Comparison of ENCODE assay signal across 18 mouse cellular contexts in the genomic region with DNA sequence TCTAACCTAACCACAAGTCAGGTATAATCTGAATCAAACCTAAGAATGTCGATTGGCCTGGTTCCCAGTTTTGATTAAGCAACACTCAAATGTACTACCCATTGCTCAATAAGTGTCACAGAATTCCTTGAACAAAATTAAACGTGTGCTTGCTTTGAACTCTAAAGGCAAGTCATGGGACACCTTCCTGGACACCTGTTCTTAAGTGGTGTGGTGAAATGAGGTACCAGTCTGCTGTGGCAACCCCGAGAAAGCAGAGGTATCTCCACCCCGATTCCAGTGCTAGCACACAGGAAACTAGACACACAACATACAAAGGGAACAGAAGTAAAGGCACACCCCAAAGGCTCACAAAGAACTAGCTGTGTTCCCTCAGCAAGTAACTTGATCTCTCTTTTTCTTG. TPM values are rescaled to one million over a fixed set of nuclear protein-coding genes. Genes with fewer than 3 reads are reported as not detected.
DNase-seq lines count a peak whose midpoint lies in the region; ATAC-seq and TF ChIP-seq lines count a peak whose summit lies in the region.
"Had no signal": no experiment of that assay in that cellular context is flagged by ENCODE, and none has a peak within 500 bp of the region (broad histone marks: within the 10 kb centered on the region; RNA-seq: fewer than 3 reads in every experiment).

No protein-coding gene starts in this region.

- no peak overlapping the region for H3K9ac ChIP-seq in intestine, postnatal 0 days (ENCODE audit: low read depth, low read length)
- H3K9ac ChIP-seq: forebrain, embryonic 13.5 days; heart, embryonic 13.5 days; hindbrain, embryonic 14.5 days; kidney, embryonic 15.5 days; limb, embryonic 12.5 days had no signal

- H3K36me3 ChIP-seq in kidney, adult 2 months (ENCODE audit: control insufficient read depth, insufficient read depth, low read length): no peaks in the 10 kb centered on the region
- H3K36me3 ChIP-seq in intestine, postnatal 0 days (ENCODE audit: control insufficient read depth, insufficient read depth): no peaks in the 10 kb centered on the region
- H3K36me3 ChIP-seq: heart, embryonic 13.5 days; kidney, embryonic 15.5 days; limb, embryonic 12.5 days had no signal

- H3K4me1 ChIP-seq in kidney, adult 2 months (ENCODE audit: control insufficient read depth, insufficient read depth, low read length): no peaks in the 10 kb centered on the region
- H3K4me1 ChIP-seq in intestine, postnatal 0 days (replicated peaks; ENCODE audit: control insufficient read depth, insufficient read depth, low read length): no peaks in the 10 kb centered on the region
- H3K4me1 ChIP-seq: forebrain, embryonic 13.5 days; kidney, embryonic 15.5 days had no signal

- no peak overlapping the region for H3K4me3 ChIP-seq in kidney, adult 2 months (ENCODE audit: insufficient read depth, low read depth, low read length)
- H3K4me3 ChIP-seq in intestine, postnatal 0 days (ENCODE audit: low read depth, low read length): no peak overlapping the region
- H3K4me3 ChIP-seq: forebrain, embryonic 13.5 days; heart, embryonic 13.5 days; kidney, embryonic 15.5 days; limb, embryonic 12.5 days had no signal

- H3K4me2 ChIP-seq in intestine, postnatal 0 days (replicated peaks; ENCODE audit: low read depth): no peak overlapping the region
- H3K4me2 ChIP-seq: forebrain, embryonic 13.5 days; heart, embryonic 13.5 days; hindbrain, embryonic 14.5 days; kidney, embryonic 15.5 days; limb, embryonic 12.5 days had no signal

- in situ Hi-C loops in Patski (cut with MboI; ENCODE audit: low pct_unique_long_range_greater_than_20kb): no loop called here

- TF ChIP-seq POLR2A in kidney, adult 2 months (IDR thresholded peaks at IDR 0.05; ENCODE audit: low read depth, low read length): no peak

- H3K27ac ChIP-seq in kidney, adult 2 months (ENCODE audit: insufficient read depth, low read depth, low read length): no peak overlapping the region
- no peak overlapping the region for H3K27ac ChIP-seq in intestine, postnatal 0 days (ENCODE audit: low read depth, low read length)
- H3K27ac ChIP-seq: forebrain, embryonic 13.5 days; heart, embryonic 13.5 days; hindbrain, embryonic 14.5 days; kidney, embryonic 15.5 days; limb, embryonic 12.5 days had no signal

- CTCF ChIA-PET in Patski (lab: Charles Lee): no interaction called here

- H3K9me3 ChIP-seq in intestine, postnatal 0 days (ENCODE audit: control insufficient read depth): no peaks in the 10 kb centered on the region
- H3K9me3 ChIP-seq: forebrain, embryonic 13.5 days; heart, embryonic 13.5 days; kidney, embryonic 15.5 days; limb, embryonic 12.5 days had no signal

- 55% methylated on average over 4 of the region's 4 CpGs for WGBS in kidney, adult 2 months
- 36% methylated on average over 4 of the region's 4 CpGs for WGBS in intestine, postnatal 0 days

- no peak for ATAC-seq in Patski
- peak; percentile 71 for ATAC-seq in intestine, postnatal 0 days
- ATAC-seq: forebrain, embryonic 13.5 days; midbrain, embryonic 16.5 days had no signal

- POLR2A ChIA-PET in Patski (lab: Charles Lee): no interaction called here

- no peaks in the 10 kb centered on the region for H3K27me3 ChIP-seq in kidney, adult 2 months (replicated peaks; ENCODE audit: control insufficient read depth, insufficient read depth, low read length)
- H3K27me3 ChIP-seq in Patski: no peaks in the 10 kb centered on the region
- no peaks in the 10 kb centered on the region for H3K27me3 ChIP-seq in intestine, postnatal 0 days (replicated peaks; ENCODE audit: control insufficient read depth, insufficient read depth, low read length)
- H3K27me3 ChIP-seq: CH12.LX; forebrain, embryonic 13.5 days; heart, embryonic 13.5 days; limb, embryonic 12.5 days had no signal

- TF ChIP-seq CTCF in kidney, adult 2 months (conservative IDR thresholded peaks at IDR 0.05; ENCODE audit: insufficient read depth, insufficient read length, low read depth, low read length): no peak
- no peak for TF ChIP-seq CTCF in Patski (IDR thresholded peaks at IDR 0.05)
- TF ChIP-seq CTCF in intestine, postnatal 0 days (IDR thresholded peaks at IDR 0.05; ENCODE audit: low read depth): no peak

- peak; percentile 38 for DNase-seq in kidney, adult 2 months
- DNase-seq in kidney, postnatal 4 days: no peak
- peak; percentile 42 for DNase-seq in Patski (ENCODE audit: low read depth, low spot score)
- DNase-seq in lung, postnatal 4 days: peak; percentile 40 to 63
- DNase-seq in heart, postnatal 10 days: no peak
- no peak for DNase-seq in spleen, postnatal 36 days (ENCODE audit: low spot score in 2 of 2)
- no peak for DNase-seq in layer of hippocampus, adult 11-12 months (ENCODE audit: low spot score)
- DNase-seq: cerebellum, adult 11-12 months; layer of hippocampus, adult 9-11 months; thymus, adult 2 months had no signal

- intact Hi-C loops in heart, postnatal 10 days (cut with DNase I): loop anchor here (5.0 kb wide), 1 partner anchor 154 kb away; no protein-coding TSS in a partner anchor

RNA-seq across cellular contexts. Expression of gene Socs2, which starts 31.2 kb away (rescaled TPM):
- polyA plus RNA-seq in kidney, adult 2 months (2012; rRNA removed): 24.5 and 42.9 TPM in 2 replicates
- 42.7 TPM for polyA plus RNA-seq in Patski (2021)
- 158 and 160 TPM in 2 replicates for polyA plus RNA-seq in intestine, postnatal 0 days (2015; fragmentation: Nextera tagmentation; extraction: Ambion mirVana)
- 100 to 1,000 TPM; 127 to 133 TPM for total RNA-seq in heart, postnatal 10 days (2021)

Comparison
In these comparisons a context has a peak if more than half of its experiments do, and no peak if none do; other contexts are left out.
1. DNase-seq: peak in kidney, adult 2 months (single experiment), Patski (single experiment) and lung, postnatal 4 days (2 of 2); none in kidney, postnatal 4 days (0 of 2), heart, postnatal 10 days (0 of 2), spleen, postnatal 36 days (0 of 2) and layer of hippocampus, adult 11-12 months (single experiment).